Mouse (Mus musculus): Measurements from ENCODE around the gene Gm3336. TPM values are rescaled to one million over a fixed set of nuclear protein-coding genes. Genes with fewer than 3 reads are reported as not detected.

Gm3336 gene
- polyA plus RNA-seq, 1 experiment from 2014 or later = not detected

GRCm38 (mm10) chr8:70760775-70761406 lies 42.5 kb downstream of the Gm3336 start, which contains the start of gene Mpv17l2:
Gene Mpv17l2, minus strand, starts transcription at chr8:70760946.
- Histone ChIP-seq H3K27me3 (no peaks in the 10 kb centered on the region), H3K36me3 (peaks cover 24% of the 10 kb centered on the region), H3K9me3 (no peaks in the 10 kb centered on the region), H3K4me3 (peak within 1 kb of the TSS; percentile 71), H3K9ac (peak within 1 kb of the TSS; percentile 70), H3K27ac (peak within 1 kb of the TSS; percentile 84), H3K4me1 (peaks cover 42% of the 10 kb centered on the region), H3K4me2 (peak within 1 kb of the TSS; percentile 96)
- WGBS = 1% methylated on average over 53 of the region's 55 CpGs
- ATAC-seq (ENCODE audit: insufficient number of reproducible peaks, low FRiP score, low TSS enrichment, low read depth) = peak; percentile 93

DNA sequence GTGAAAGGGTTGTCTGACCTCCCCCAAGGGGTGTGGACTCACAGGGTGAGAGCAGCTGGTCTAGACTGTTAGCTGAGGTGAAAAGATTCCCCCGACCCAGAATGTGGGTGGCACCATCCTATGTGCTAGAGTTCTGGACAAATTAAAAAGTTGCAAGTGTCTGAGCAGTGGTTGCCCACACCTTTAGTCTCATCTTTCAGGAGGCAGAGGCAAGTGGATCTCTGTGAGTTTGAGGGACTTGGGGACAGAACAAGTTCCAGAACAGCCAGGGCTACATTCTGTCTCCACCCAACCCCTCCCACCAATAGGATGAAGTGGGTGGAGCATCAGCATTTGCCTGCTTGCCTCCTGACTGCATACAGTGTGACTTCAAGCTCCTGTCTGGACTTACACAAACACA lies 43.8 kb downstream of the Gm3336 start:
- H3K27ac ChIP-seq = no peak overlapping the region
- ATAC-seq (ENCODE audit: insufficient number of reproducible peaks, low FRiP score, low TSS enrichment, low read depth) = no peak
- WGBS = 74% methylated on average over 1 of the region's 1 CpGs

DNA sequence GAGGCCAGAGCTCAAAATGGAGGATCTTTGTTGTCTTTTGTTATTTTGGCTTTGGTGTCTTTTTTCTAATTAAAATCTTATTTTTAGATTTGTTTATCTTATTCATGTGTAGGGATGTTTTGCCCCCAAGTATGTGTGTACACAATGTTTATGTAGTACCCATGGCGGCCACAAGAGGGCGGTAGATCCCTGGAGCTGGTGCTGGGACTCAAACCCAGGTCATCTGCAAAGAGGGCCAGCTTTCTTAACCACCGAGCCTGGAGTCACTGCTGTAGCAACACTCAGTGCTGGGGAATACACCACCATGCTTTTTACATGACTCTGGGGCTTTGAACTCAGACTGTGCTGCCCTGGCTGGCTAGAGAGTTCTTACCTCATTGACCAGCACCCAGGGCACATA lies 45.0 kb downstream of the Gm3336 start:
- 3% methylated on average over 3 of the region's 3 CpGs for WGBS

More for the DNA sequence above, 43.8 kb downstream of the Gm3336 start:
- Histone ChIP-seq H3K4me1 (peaks cover 47% of the 10 kb centered on the region), H3K9ac (no peak overlapping the region), H3K27me3 (no peaks in the 10 kb centered on the region), H3K4me2 (no peak overlapping the region), H3K4me3 (no peak overlapping the region), H3K9me3 (no peaks in the 10 kb centered on the region), H3K36me3 (peaks cover 12% of the 10 kb centered on the region)

DNA sequence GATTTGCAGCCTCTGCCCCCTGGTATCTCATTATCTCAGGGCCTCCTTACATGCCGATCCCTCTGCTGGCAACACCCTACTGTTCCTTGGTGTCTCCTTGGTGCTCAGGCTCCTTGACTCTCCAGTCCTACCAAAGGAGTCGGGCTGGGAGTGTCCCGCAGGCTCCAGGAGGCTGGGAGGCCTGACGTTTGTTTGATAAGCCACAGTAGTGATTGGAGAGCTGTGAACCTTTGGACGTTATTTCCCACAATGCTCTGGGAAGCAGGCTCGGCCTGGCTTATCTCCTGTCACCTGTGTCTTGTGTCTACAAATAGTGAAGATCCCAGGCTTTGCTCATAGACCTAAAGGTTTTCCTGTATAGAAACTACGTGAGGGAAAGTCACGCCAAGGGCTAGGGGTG lies 45.7 kb downstream of the Gm3336 start:
- H3K9ac ChIP-seq = no peak overlapping the region
- H3K9me3 ChIP-seq = no peaks in the 10 kb centered on the region
- H3K27me3 ChIP-seq = no peaks in the 10 kb centered on the region
- WGBS = 80% methylated on average over 8 of the region's 8 CpGs
- no peak for ATAC-seq (ENCODE audit: insufficient number of reproducible peaks, low FRiP score, low TSS enrichment, low read depth)
- no peak overlapping the region for H3K27ac ChIP-seq
- no peak overlapping the region for H3K4me3 ChIP-seq
- no peak overlapping the region for H3K4me2 ChIP-seq
- H3K36me3 ChIP-seq = peaks cover 14% of the 10 kb centered on the region
- peaks cover 44% of the 10 kb centered on the region for H3K4me1 ChIP-seq

More for the DNA sequence above, 45.0 kb downstream of the Gm3336 start:
- no peaks in the 10 kb centered on the region for H3K27me3 ChIP-seq
- 0 out of 2 replicates have a peak overlapping the region, but pooled peaks have one; percentile 27 for H3K27ac ChIP-seq
- H3K9ac ChIP-seq = no peak overlapping the region
- H3K9me3 ChIP-seq = no peaks in the 10 kb centered on the region
- ATAC-seq (ENCODE audit: insufficient number of reproducible peaks, low FRiP score, low TSS enrichment, low read depth) = no peak
- H3K4me3 ChIP-seq = no peak overlapping the region
- no peak overlapping the region for H3K4me2 ChIP-seq
- H3K36me3 ChIP-seq = peaks cover 7% of the 10 kb centered on the region
- peaks cover 50% of the 10 kb centered on the region for H3K4me1 ChIP-seq

DNA sequence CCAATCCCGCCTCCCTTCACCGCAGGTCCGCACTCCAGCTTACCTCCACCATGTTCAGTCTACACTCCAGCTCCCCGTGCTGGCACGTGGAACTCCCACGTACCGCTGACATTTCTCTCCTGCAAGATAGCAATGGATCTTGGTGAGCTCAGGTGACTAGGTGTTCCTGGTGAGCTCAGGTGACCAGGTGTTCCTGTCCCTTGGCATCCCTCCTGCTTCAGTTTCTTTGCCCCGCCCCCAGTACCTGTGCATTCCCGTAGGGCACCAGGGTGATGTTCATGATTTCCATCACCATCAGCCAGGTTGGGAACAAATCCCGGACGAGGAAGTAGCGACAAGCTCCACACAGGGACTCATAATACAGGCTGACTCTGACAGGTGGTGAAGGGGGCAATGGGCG lies 46.3 kb downstream of the Gm3336 start:
- Histone ChIP-seq H3K4me1 (peaks cover 41% of the 10 kb centered on the region), H3K27me3 (no peaks in the 10 kb centered on the region), H3K4me2 (no peak overlapping the region), H3K9ac (no peak overlapping the region), H3K36me3 (peaks cover 19% of the 10 kb centered on the region), H3K27ac (no peak overlapping the region), H3K9me3 (no peaks in the 10 kb centered on the region), H3K4me3 (no peak overlapping the region)
- no peak for ATAC-seq (ENCODE audit: insufficient number of reproducible peaks, low FRiP score, low TSS enrichment, low read depth)
- WGBS = 89% methylated on average over 13 of the region's 13 CpGs

DNA sequence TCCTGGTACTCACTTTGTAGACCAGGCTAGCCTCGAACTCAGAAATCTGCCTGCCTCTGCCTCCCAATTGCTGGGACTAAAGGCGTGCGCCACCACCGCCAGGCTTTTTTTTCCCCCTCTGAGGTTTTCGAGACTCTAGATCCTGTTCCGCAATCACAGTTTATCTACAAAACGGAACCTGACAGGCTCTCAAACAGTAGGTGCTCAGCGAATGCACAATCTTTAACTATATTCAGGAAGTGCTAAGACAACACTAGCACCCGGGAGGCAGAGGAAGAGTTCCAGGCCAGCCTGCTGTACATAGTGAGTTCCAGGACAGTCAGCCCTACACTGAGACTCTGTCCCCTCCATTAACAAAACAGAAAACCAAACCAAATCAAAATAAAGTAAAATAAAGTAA lies 47.0 kb downstream of the Gm3336 start:
- ATAC-seq (ENCODE audit: insufficient number of reproducible peaks, low FRiP score, low TSS enrichment, low read depth) = no peak
- Histone ChIP-seq H3K4me1 (peaks cover 36% of the 10 kb centered on the region), H3K4me2 (peak overlapping the region; percentile 88), H3K27me3 (no peaks in the 10 kb centered on the region), H3K9me3 (no peaks in the 10 kb centered on the region), H3K36me3 (peaks cover 25% of the 10 kb centered on the region), H3K9ac (peak overlapping the region; percentile 39), H3K27ac (no peak overlapping the region), H3K4me3 (peak overlapping the region; percentile 44)
- 82% methylated on average over 9 of the region's 9 CpGs for WGBS

DNA sequence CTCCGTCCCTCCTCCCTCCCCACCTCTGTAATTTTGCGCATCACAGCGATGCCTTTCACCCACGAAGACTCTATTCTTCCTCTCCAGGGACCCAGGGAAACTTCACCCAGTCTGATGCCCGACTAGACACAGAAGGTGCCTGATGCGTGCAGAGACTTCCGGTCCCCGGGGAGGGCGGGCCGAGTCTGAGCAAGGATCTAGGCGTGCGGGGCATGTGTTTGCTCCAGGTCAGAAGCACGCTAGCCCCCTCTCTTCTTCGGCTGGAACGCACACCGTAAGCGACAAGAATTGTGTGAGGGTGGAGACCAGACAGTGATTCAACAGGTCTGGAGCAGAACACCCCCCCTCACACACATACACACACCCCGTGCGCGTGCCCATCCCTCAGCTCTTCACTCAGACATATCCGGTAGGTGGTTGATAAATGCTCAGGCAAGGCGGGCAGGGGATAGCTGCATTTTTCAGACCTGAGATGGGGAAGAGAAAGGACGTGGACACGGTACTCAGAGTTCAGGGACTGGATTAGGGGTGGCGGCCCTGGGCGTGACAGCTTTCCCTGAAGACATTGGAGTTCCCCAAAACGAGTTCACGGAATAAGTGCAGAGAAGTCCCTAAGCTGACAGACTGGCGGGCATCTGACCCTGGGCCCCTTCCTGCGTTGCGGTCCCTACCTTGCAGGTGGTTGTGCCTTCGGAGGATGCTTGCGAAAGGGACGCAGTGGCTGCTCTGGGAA lies 47.7 kb downstream of the Gm3336 start:
- peak overlapping the region; percentile 39 for H3K9ac ChIP-seq
- H3K27ac ChIP-seq = peak overlapping the region; percentile 34; the same call in 1 of the 2 replicates
- peaks cover 32% of the 10 kb centered on the region for H3K36me3 ChIP-seq
- 2% methylated on average over 34 of the region's 34 CpGs for WGBS
- peaks cover 32% of the 10 kb centered on the region for H3K4me1 ChIP-seq
- no peaks in the 10 kb centered on the region for H3K9me3 ChIP-seq
- no peak for ATAC-seq (ENCODE audit: insufficient number of reproducible peaks, low FRiP score, low TSS enrichment, low read depth)
- peak overlapping the region; percentile 88 for H3K4me2 ChIP-seq
- H3K4me3 ChIP-seq = peak overlapping the region; percentile 44
- H3K27me3 ChIP-seq = no peaks in the 10 kb centered on the region

DNA sequence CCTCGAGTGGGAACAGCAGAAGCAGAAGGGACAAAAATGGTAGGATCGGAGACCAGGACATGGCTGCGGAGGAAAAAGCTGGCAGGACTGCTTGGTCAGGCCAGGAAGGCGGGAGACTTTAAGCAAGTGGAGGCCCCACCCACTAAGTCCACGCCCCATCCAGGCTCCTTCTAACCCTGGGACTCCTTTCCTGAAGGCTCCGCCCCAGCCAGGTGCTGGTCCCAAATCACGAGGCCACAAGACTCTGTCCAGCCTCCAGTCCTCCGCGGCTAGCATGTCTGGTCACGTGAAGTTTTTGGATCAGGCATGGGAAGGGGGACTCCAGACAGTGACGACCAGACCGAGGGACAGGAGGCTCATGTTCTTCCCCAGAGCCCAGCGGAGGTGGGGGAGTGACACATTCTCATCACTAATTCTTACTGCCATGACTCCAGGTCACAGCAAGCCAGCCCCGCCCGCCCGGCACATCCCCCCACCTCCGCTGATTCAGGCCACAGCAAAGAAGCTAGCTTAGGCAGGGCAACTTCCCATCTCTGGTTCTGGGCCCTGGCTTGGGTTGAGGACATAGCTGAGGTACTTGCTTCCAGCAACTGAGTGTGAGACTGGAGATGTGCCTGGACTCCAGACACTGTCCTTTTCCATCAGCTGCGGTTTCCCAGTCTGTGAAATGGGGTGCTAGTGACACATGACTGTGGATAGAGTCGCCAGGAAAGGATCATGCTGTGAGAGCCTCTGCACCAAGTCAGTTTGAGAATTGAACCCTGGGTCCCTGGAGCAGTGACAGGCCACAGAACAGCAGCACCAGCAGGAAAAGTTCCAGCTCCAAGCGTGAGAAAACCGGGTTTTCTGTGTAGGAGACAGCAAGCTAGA lies 48.5 kb downstream of the Gm3336 start:
- Histone ChIP-seq H3K27ac (peak overlapping the region; percentile 34; the same call in 1 of the 2 replicates), H3K36me3 (peaks cover 40% of the 10 kb centered on the region), H3K9ac (peak overlapping the region; percentile 39), H3K4me2 (peak overlapping the region; percentile 88), H3K4me3 (peak overlapping the region; percentile 44), H3K9me3 (no peaks in the 10 kb centered on the region), H3K27me3 (no peaks in the 10 kb centered on the region), H3K4me1 (peaks cover 28% of the 10 kb centered on the region)
- ATAC-seq (ENCODE audit: insufficient number of reproducible peaks, low FRiP score, low TSS enrichment, low read depth) = peak; percentile 17; the same call in 1 of the 2 replicates
- 8% methylated on average over 21 of the region's 21 CpGs for WGBS

DNA sequence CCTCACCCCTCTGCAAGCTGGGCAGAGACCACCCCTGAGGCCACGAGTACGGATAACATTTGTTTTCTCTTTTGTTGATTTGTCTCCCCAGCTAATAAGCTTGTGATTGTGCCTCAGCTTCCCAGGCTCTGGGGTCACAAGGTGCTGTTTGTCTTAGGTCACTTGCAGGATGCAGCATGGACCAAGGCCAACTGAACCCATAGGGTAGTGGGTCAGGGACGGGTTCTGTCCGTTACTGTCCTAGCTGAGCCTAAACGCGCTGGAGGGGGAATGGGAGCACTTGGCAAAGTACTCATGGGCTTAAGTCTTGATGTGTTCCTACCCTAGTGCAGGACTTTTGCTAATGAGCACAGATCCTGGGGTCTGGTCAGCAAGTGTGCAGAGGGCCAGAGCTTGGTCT lies 49.2 kb downstream of the Gm3336 start:
- H3K27ac ChIP-seq = no peak overlapping the region
- peaks cover 47% of the 10 kb centered on the region for H3K36me3 ChIP-seq

DNA sequence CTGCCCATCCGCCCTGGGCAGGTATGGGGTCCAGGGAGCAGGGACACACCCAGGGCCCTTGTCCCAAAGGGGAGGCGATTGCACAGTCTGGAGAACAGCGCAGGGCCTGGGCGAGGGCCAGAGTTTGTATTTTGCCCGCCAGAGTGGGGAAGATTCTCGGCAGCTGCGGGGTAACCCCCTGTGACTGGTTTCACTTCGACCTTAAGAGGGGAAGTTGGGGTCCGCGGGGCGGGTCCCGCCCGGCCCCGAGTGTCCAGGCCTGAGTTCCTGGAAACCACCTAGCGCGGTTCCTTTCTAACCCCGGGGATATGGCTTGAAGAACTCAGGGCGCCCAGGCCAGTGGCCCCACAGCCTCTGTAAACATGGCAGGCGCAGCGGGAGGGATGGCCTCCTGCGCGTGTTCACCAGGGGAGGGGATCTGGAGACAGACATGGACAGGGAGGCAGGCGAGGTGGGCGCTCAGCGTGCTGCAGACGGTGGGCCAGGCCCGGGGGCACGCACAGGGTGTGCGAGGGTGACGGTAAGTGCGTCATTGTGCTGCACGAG lies 50.0 kb downstream of the Gm3336 start:
- Histone ChIP-seq H3K27ac (no peak overlapping the region), H3K9me3 (no peaks in the 10 kb centered on the region), H3K4me1 (peaks cover 43% of the 10 kb centered on the region), H3K9ac (no peak overlapping the region), H3K4me3 (no peak overlapping the region), H3K27me3 (no peaks in the 10 kb centered on the region), H3K36me3 (peaks cover 53% of the 10 kb centered on the region), H3K4me2 (no peak overlapping the region)
- WGBS = 94% methylated on average over 32 of the region's 32 CpGs
- ATAC-seq (ENCODE audit: insufficient number of reproducible peaks, low FRiP score, low TSS enrichment, low read depth) = no peak

More for the DNA sequence above, 49.2 kb downstream of the Gm3336 start:
- H3K9ac ChIP-seq = no peak overlapping the region
- peaks cover 35% of the 10 kb centered on the region for H3K4me1 ChIP-seq
- no peaks in the 10 kb centered on the region for H3K27me3 ChIP-seq
- no peaks in the 10 kb centered on the region for H3K9me3 ChIP-seq
- H3K4me2 ChIP-seq = no peak overlapping the region
- ATAC-seq (ENCODE audit: insufficient number of reproducible peaks, low FRiP score, low TSS enrichment, low read depth) = no peak
- WGBS = 77% methylated on average over 6 of the region's 6 CpGs
- no peak overlapping the region for H3K4me3 ChIP-seq

DNA sequence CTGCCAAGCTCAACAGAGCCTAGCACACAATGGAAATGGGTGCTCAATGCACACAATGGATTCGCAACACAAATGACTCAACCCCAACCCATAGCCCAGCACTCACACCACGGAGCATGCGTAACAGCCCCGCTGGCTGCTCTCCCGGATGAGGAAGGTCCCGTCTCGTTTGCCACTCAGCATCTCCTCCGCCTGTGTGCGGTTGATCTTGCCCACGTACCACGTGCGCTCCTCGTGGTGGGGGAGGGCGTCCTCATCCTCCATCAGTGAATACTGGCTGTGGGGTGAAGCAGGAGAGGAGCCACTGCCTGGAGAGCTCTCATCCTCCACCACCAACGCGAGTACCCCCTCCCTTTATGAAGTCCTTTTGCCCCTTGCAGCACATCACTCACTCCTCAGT lies 50.6 kb downstream of the Gm3336 start:
- Histone ChIP-seq H3K9me3 (no peaks in the 10 kb centered on the region), H3K4me1 (peaks cover 49% of the 10 kb centered on the region), H3K9ac (no peak overlapping the region), H3K27me3 (no peaks in the 10 kb centered on the region), H3K36me3 (peaks cover 55% of the 10 kb centered on the region), H3K27ac (no peak overlapping the region), H3K4me2 (no peak overlapping the region), H3K4me3 (no peak overlapping the region)
- WGBS = 85% methylated on average over 16 of the region's 16 CpGs
- no peak for ATAC-seq (ENCODE audit: insufficient number of reproducible peaks, low FRiP score, low TSS enrichment, low read depth)
